Mouse (Mus musculus) hindbrain, embryonic 14.5 days (tissue): ENCODE measurements around the gene Spata2. TPM values are rescaled to one million over a fixed set of nuclear protein-coding genes. Genes with fewer than 3 reads are reported as not detected.
A peak's percentile ranks its signal among the peaks of the same experiment; 100 is the strongest.

Experiments
- ATAC-seq: fragments of 200-750 bp; cut with Nextera tagmentation; 2 replicates; pipeline ENCODE4 v1.8.0; 2017; ENCODE audit warnings: moderate number of reproducible peaks, mild to moderate bottlenecking, moderate TSS enrichment, moderate library complexity; ENCODE audit not compliant: low FRiP score
- DNase-seq: peaks from one replicate; pipeline ENCODE4 v3.0.0-alpha.2; 2015; ENCODE audit warnings: low spot score
- H3K27ac ChIP-seq: fragments of 300-500 bp; sonication (generic); 2 replicates; pipeline ENCODE4 v1.5.1; 2014; ENCODE audit warnings: mild to moderate bottlenecking, moderate library complexity
- H3K27me3 ChIP-seq: fragments of 300-500 bp; sonication (generic); 2 replicates; pipeline ENCODE4 v1.6.1; 2014; ENCODE audit warnings: mild to moderate bottlenecking, low read length, mixed read lengths; ENCODE audit not compliant: control insufficient read depth, insufficient read depth
- H3K36me3 ChIP-seq: fragments of 300-500 bp; sonication (generic); replicated peaks from 2 replicates; pipeline ENCODE4 v1.6.1; 2014; ENCODE audit not compliant: control insufficient read depth, insufficient read depth
- H3K4me1 ChIP-seq: fragments of 300-500 bp; sonication (generic); replicated peaks from 2 replicates; pipeline ENCODE4 v1.6.1; 2014; ENCODE audit warnings: antibody characterized with exemption, low read length, mixed read lengths; ENCODE audit not compliant: control insufficient read depth, insufficient read depth
- H3K4me2 ChIP-seq: fragments of 300-500 bp; sonication (generic); replicated peaks from 2 replicates; pipeline ENCODE4 v1.6.1; 2014; ENCODE audit warnings: mild to moderate bottlenecking, moderate library complexity
- H3K4me3 ChIP-seq: fragments of 300-500 bp; sonication (generic); replicated peaks from 2 replicates; pipeline ENCODE4 v1.5.1; 2014; ENCODE audit warnings: mild to moderate bottlenecking, low read length
- H3K9ac ChIP-seq: fragments of 300-500 bp; sonication (generic); 2 replicates; pipeline ENCODE4 v1.6.1; 2014
- H3K9me3 ChIP-seq: fragments of 300-500 bp; sonication (generic); 2 replicates; pipeline ENCODE4 v1.6.1; 2016; ENCODE audit warnings: low read length; ENCODE audit not compliant: control insufficient read depth
- WGBS: fragments of 180-500 bp; shearing (Covaris S2); extraction: QIAGEN DNeasy Blood & Tissue Kit; methylation state at CpG from one replicate; pipeline ENCODE4 v1.1.7; 2014; 5-methylcytosine and 5-hydroxymethylcytosine counted together
- polyA plus RNA-seq: library from polyadenylated mRNA; unstranded; fragments of >200 nt; fragmentation: Nextera tagmentation; extraction: Ambion mirVana; gene quantifications from 2 replicates; pipeline ENCODE4 v1.2.1, GENCODE M21; 2014

The Spata2 gene
- polyA plus RNA-seq, 1 experiment from 2014 or later, result 27.3 TPM

- Histone ChIP-seq H3K36me3 (peaks cover 96% of the 10 kb centered on the region), H3K27ac (no peak overlapping the region), H3K27me3 (no peaks in the 10 kb centered on the region), H3K9me3 (no peaks in the 10 kb centered on the region), H3K4me1 (no peaks in the 10 kb centered on the region), H3K4me2 (no peak overlapping the region), H3K4me3 (no peak overlapping the region), H3K9ac (no peak overlapping the region)
- DNase-seq (no peak), ATAC-seq (no peak)
- 94% methylated on average over 5 of the region's 5 CpGs for WGBS
These were observed 20.3 kb upstream of the Spata2 start for GRCm38 (mm10) chr2:167512970-167513369.

GRCm38 (mm10) chr2:167512365-167512764 lies 19.7 kb upstream of the Spata2 start:
- Histone ChIP-seq H3K27me3 (no peaks in the 10 kb centered on the region), H3K27ac (no peak overlapping the region), H3K9me3 (no peaks in the 10 kb centered on the region), H3K36me3 (peaks cover 96% of the 10 kb centered on the region), H3K4me2 (no peak overlapping the region), H3K4me3 (no peak overlapping the region), H3K4me1 (no peaks in the 10 kb centered on the region), H3K9ac (no peak overlapping the region)
- DNase-seq (no peak), ATAC-seq (no peak)
- WGBS, result 87% methylated on average over 9 of the region's 9 CpGs

DNA sequence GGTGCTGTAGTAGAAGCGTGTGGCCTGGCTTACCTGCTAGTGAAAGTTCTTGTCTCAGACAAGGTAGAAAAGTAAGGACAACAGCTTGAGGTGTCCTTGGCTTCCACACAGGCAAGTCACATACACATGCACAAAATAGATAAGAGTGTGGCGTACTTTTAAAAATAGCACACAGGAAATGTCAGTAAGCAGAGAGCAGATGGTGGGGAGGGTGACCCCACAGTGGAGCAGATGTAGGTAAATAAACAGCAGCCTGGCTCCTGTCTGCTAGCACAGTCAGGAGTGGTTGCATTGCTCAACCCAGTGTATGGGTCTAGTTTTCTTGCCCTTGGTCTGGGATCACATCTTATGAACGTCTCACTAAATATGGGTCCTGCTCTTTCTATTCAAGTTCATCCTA lies 17.8 kb upstream of the Spata2 start:
- H3K4me3 ChIP-seq, result no peak overlapping the region
- no peaks in the 10 kb centered on the region for H3K27me3 ChIP-seq
- H3K9me3 ChIP-seq, result no peaks in the 10 kb centered on the region
- DNase-seq (no peak), ATAC-seq (no peak)
- no peak overlapping the region for H3K9ac ChIP-seq
- H3K27ac ChIP-seq, result no peak overlapping the region
- H3K4me1 ChIP-seq, result peaks cover 12% of the 10 kb centered on the region
- H3K36me3 ChIP-seq, result peaks cover 86% of the 10 kb centered on the region
- H3K4me2 ChIP-seq, result no peak overlapping the region
- 92% methylated on average over 3 of the region's 3 CpGs for WGBS

DNA sequence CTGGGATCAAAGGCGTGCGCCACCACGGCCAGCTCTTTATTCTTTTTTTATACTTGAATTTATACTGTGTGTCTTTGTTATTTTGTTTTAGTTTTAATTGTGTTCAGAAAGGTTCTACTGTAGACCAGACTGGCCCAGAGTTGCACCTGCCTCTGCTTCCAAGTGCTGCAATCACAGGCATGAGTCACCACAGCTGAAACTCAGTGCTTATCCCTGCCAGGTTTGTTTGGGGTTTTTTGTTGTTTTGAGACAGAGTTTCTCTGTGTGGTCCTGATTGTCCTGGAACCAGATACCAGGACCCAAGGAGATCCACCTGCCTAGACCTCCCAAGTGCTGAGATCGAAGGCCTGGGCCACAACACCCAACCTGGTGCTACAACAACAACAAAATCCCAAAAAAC lies 15.9 kb upstream of the Spata2 start:
- WGBS, result 96% methylated on average over 4 of the region's 4 CpGs
- Histone ChIP-seq H3K4me1 (peaks cover 25% of the 10 kb centered on the region), H3K4me2 (no peak overlapping the region), H3K36me3 (peaks cover 67% of the 10 kb centered on the region), H3K27me3 (no peaks in the 10 kb centered on the region), H3K27ac (no peak overlapping the region), H3K4me3 (no peak overlapping the region), H3K9ac (no peak overlapping the region), H3K9me3 (no peaks in the 10 kb centered on the region)
- ATAC-seq (no peak), DNase-seq (no peak)

GRCm38 (mm10) chr2:167507719-167508385 lies 15.2 kb upstream of the Spata2 start:
- peaks cover 25% of the 10 kb centered on the region for H3K4me1 ChIP-seq
- H3K27ac ChIP-seq, result no peak overlapping the region
- H3K36me3 ChIP-seq, result peaks cover 59% of the 10 kb centered on the region
- ATAC-seq (no peak), DNase-seq (no peak)
- no peaks in the 10 kb centered on the region for H3K9me3 ChIP-seq
- H3K4me2 ChIP-seq, result no peak overlapping the region
- no peak overlapping the region for H3K4me3 ChIP-seq
- no peaks in the 10 kb centered on the region for H3K27me3 ChIP-seq
- WGBS, result 92% methylated on average over 3 of the region's 3 CpGs
- H3K9ac ChIP-seq, result no peak overlapping the region

- WGBS, result 94% methylated on average over 10 of the region's 10 CpGs
- peak overlapping the region; percentile 20; the same call in 1 of the 2 replicates for H3K9ac ChIP-seq
- peaks cover 48% of the 10 kb centered on the region for H3K36me3 ChIP-seq
These were observed 14.0 kb upstream of the Spata2 start for GRCm38 (mm10) chr2:167506546-167507260.

DNA sequence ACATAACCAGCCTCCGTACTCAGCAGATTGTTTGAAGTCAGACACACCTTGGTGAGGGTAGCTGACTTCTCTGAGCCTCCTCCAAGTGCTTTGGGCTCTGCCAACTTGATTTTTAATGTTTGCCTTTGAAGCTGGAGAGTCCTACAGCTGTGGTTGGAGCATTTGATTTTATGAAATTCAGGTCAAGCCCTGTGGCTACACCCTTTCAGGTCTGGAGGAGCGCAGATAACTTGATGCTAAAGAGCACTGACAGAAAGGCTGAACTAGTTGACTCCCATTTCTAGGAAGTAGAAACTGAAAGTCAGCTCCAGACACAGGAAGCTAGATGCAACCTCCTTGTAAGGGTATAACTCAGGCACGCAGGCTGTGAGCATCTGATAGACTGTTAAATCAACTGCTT lies 12.4 kb upstream of the Spata2 start:
- H3K36me3 ChIP-seq, result peaks cover 32% of the 10 kb centered on the region
- 84% methylated on average over 3 of the region's 3 CpGs for WGBS
- no peak for ATAC-seq
- no peak overlapping the region for H3K27ac ChIP-seq
- peak overlapping the region; percentile 71 for H3K4me2 ChIP-seq
- H3K9me3 ChIP-seq, result no peaks in the 10 kb centered on the region
- 0 out of 2 replicates have a peak overlapping the region, but pooled peaks have one; percentile 99 for H3K4me3 ChIP-seq
- H3K4me1 ChIP-seq, result peaks cover 25% of the 10 kb centered on the region
- H3K9ac ChIP-seq, result peak overlapping the region; percentile 30; the same call in 1 of the 2 replicates
- no peak for DNase-seq
- H3K27me3 ChIP-seq, result no peaks in the 10 kb centered on the region

More at GRCm38 (mm10) chr2:167506546-167507260, 14.0 kb upstream of the Spata2 start:
- Histone ChIP-seq H3K4me1 (peaks cover 25% of the 10 kb centered on the region), H3K4me3 (no peak overlapping the region), H3K27me3 (no peaks in the 10 kb centered on the region), H3K27ac (no peak overlapping the region), H3K9me3 (no peaks in the 10 kb centered on the region), H3K4me2 (0 out of 2 replicates have a peak overlapping the region, but pooled peaks have one; percentile 10)
- ATAC-seq (no peak), DNase-seq (no peak)

DNA sequence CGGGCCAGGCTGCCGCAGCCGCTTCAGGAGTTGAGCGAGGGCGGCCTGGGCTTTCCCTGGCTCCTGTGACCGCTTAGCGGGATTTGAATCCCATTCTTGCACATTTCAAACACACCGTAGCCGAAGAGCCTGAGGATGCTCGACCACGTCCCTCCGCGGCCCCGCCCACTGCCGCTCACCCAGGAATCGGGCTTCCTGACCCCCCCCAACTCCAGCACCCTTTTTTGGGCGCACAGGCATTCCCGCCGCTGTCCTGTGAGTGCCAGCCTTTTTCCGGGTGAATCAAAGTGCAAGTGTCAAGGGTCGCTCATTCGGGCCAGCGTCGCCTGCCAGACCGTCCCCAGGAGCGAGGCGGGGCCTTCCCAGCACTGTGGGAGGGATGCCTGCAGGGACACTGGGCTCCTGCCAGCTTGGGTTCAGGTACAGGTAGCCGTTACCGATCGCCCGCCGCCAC lies 11.2 kb upstream of the Spata2 start:
- H3K27ac ChIP-seq, result peak overlapping the region; percentile 87
- peak; percentile 18; the same call in 1 of the 2 replicates for ATAC-seq
- H3K4me3 ChIP-seq, result peak overlapping the region; percentile 99
- peaks cover 25% of the 10 kb centered on the region for H3K4me1 ChIP-seq
- no peaks in the 10 kb centered on the region for H3K9me3 ChIP-seq
- no peaks in the 10 kb centered on the region for H3K27me3 ChIP-seq
- peaks cover 24% of the 10 kb centered on the region for H3K36me3 ChIP-seq
- WGBS, result 0% methylated on average over 32 of the region's 32 CpGs
- peak overlapping the region; percentile 97 for H3K9ac ChIP-seq
- H3K4me2 ChIP-seq, result peak overlapping the region; percentile 71
- no peak for DNase-seq

- ATAC-seq (peak; percentile 88), DNase-seq (peak; percentile 82)
- Histone ChIP-seq H3K36me3 (peaks cover 19% of the 10 kb centered on the region), H3K4me2 (peak overlapping the region; percentile 71), H3K27ac (peak overlapping the region; percentile 87), H3K9me3 (no peaks in the 10 kb centered on the region), H3K27me3 (no peaks in the 10 kb centered on the region), H3K4me3 (peak overlapping the region; percentile 99), H3K9ac (peak overlapping the region; percentile 97), H3K4me1 (peaks cover 25% of the 10 kb centered on the region)
- under 1% methylated on average over 84 of the region's 85 CpGs for WGBS
These were observed 10.7 kb upstream of the Spata2 start for GRCm38 (mm10) chr2:167503253-167503895.
